Mouse (Mus musculus): ENCODE measurements around the gene Clpb. TPM values are rescaled to one million over a fixed set of nuclear protein-coding genes. Genes with fewer than 3 reads are reported as not detected.

The Clpb gene
- total RNA-seq, 4 experiments from 2014 or later = 50.4 to 57.6 (median 54.6) TPM

- DNase-seq (ENCODE audit: low spot score in 2 of 2) = no peak
These were observed 56.9 kb downstream of the Clpb start for GRCm38 (mm10) chr7:101720356-101720755.

DNA sequence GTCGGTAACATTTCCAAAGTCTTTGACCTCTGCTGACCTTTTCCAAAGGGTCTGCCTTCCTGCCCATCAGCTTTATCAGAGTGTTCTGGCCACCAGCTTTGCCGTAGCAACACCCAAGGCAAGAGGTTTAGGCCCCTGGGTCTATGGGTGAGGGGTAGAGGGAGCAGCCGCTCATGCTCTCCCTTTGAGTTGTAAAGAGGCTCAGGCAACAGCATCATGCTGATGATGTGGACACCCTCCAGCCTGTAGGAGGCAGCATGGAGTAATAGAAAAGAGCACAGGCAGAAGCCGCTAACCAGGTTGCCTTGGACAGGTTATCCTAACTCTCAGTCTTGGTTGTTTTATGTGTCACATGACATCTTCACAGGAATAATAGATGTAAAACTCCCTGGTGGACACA, 61.6 kb downstream of the Clpb start:
- DNase-seq (ENCODE audit: low spot score in 2 of 2) = no peak

- DNase-seq (ENCODE audit: low spot score in 2 of 2) = no peak
These were observed 63.5 kb downstream of the Clpb start for GRCm38 (mm10) chr7:101726980-101727379.

DNA sequence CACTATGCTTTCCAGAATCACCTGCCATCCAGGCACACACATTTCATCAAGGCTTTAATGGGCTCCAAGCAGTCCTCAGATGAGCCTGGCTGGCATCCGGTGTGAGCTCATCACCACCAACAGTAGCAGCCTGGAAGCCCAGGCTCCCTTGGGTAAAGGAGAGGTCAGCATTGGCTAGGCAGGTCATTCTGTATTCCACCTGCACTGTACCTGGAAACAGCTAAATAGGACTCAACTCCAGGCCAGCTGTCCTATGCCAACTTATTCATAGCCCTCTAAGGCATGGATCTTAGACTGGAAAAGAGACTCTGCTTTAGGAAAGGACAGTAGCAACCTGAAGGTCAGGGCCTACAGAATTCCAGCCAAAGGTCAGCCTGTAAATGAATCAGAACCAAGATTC, 68.7 kb downstream of the Clpb start:
- DNase-seq (ENCODE audit: low spot score in 2 of 2) = no peak

GRCm38 (mm10) chr7:101733042-101733441, 69.6 kb downstream of the Clpb start:
- no peak for DNase-seq (ENCODE audit: low spot score in 2 of 2)

DNA sequence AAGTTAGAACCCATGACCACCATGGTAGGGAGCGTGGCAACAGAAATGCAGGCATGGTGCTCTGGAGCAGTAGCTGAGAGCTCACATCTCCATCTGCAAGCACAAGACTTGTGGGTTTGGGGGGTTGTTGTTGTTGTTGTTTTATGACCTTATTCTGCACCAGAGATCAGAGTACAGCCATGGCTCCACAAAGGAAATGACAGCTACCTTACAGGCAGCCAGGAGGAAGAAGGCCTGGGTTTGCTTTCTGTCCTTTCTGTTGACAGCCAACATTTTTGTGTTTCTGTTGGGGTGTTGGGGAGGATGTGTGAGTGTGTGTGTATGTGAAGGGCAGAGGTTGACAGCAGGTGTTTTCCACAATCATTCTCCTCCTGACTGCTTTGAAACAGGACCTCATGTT, 71.9 kb downstream of the Clpb start:
- no peak for DNase-seq (ENCODE audit: low spot score in 2 of 2)

GRCm38 (mm10) chr7:101737735-101738134, 74.3 kb downstream of the Clpb start:
- DNase-seq (ENCODE audit: low spot score in 2 of 2) = no peak

DNA sequence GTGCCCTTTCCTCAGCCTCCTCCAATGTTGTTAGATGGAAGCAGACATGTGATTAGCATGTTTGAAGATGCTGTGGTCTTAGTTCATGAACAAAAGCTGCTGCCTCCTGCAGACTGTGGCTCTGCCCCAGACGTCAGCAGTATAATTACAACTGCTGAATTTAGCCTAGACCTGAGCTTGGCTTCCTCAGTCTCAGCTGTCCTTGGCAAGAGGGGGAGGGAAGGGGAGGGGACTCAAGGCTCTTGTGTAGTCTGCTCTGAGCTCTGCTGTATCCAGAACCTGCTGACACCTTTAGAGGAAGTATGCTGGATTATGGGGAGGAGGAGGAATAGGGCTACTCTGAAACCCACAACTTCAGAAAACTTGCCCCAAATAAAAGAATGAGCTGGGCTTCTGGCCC, 76.2 kb downstream of the Clpb start:
- no peak for DNase-seq (ENCODE audit: low spot score in 2 of 2)

DNA sequence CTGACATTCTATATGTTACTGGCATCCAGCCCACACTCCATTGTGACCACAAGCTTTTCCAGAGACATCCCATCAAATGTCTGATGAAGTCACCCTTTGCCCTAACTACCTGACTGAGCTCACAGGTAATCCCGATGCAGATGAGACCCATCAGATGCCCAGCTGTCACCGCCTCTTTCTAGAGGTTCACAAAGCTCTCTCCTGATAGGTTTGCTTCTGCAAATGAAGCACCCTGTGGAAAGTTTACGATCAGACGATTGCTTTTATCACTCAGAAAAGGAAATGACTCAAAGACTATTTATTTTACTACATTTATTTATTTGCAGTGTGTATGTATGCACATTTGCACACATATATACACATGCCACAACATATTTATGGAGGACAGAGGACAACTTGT, 80.1 kb downstream of the Clpb start:
- DNase-seq (ENCODE audit: low spot score in 2 of 2) = no peak

GRCm38 (mm10) chr7:101746559-101747334, 83.3 kb downstream of the Clpb start:
- DNase-seq (ENCODE audit: low spot score in 2 of 2) = no peak

DNA sequence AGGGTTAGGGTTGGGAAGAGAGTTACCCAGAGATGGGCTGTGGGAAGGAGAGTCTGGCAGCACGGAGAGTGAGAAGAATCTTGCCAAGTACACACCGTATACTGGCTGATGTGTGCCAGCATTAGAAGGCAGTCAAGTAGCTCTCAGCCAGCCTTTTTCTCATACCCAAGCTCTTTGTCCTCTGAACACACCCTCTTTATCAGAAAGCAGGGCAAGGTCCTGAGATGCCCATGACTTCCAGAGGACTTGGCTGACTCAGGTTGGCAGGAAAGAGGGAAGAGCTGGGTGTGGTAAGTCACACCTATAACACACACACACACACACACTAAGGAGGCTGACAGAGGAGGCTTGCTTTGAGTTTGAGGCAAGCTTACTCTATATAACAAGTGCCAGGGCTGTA, 86.8 kb downstream of the Clpb start:
- DNase-seq (ENCODE audit: low spot score in 2 of 2) = no peak

- DNase-seq (ENCODE audit: low spot score in 2 of 2) = no peak
These were observed 88.9 kb downstream of the Clpb start for GRCm38 (mm10) chr7:101752346-101752745.

- DNase-seq (ENCODE audit: low spot score in 2 of 2) = no peak
These were observed 90.1 kb downstream of the Clpb start for GRCm38 (mm10) chr7:101753492-101753891.

GRCm38 (mm10) chr7:101754416-101754815, 91.0 kb downstream of the Clpb start:
- DNase-seq (ENCODE audit: low spot score in 2 of 2) = no peak

- DNase-seq (ENCODE audit: low spot score in 2 of 2) = no peak
These were observed 91.9 kb downstream of the Clpb start for GRCm38 (mm10) chr7:101755301-101755700.

GRCm38 (mm10) chr7:101761899-101762780, 98.7 kb downstream of the Clpb start:
- DNase-seq (ENCODE audit: low spot score in 2 of 2) = no peak

- no peak for DNase-seq (ENCODE audit: low spot score in 2 of 2)
These were observed 104.0 kb downstream of the Clpb start for GRCm38 (mm10) chr7:101767335-101767907.

DNA sequence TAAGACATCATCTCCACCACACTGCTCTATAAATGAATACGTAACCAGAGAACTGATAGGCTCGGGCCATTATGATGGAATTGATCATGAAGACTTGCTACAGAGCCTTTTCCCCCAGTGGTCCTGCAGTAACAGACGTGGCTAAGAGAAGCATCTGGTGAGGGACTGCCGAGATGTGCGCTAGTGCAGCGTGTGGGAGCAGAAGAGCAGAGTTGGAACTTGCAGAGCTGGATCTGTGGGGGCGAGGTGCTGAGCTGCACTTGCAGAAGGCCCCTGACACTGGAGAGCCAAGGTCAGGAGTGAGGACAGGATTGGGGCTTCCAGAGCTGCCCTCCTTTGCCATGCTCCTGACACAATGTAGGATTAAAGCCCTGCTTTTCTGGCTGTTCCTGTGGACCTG, 106.6 kb downstream of the Clpb start:
- DNase-seq (ENCODE audit: low spot score in 2 of 2) = peak; percentile 33 to 49

GRCm38 (mm10) chr7:101771604-101772003, 108.2 kb downstream of the Clpb start:
- no peak for DNase-seq (ENCODE audit: low spot score in 2 of 2)

DNA sequence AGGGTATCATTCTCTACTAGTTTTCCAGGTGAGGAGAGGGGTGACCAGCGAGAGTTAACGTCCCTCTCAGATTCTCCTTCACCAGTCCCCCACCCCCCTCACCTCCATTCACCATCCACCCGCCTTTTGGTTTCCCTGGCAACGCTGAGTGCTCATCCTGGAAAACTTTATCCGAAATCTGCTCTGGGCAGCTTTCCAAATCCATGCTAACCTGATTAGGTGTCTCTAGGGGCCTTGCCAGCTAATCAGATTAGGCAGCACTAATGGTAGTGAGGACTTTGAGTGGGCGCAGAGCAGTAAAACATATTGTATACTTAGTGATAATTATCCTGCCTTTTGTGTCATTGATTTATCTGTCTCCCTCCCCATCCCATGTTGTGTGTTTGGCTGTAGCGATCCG, 109.3 kb downstream of the Clpb start:
- DNase-seq (ENCODE audit: low spot score in 2 of 2) = peak in 1 of 2 experiments; percentile 35

DNA sequence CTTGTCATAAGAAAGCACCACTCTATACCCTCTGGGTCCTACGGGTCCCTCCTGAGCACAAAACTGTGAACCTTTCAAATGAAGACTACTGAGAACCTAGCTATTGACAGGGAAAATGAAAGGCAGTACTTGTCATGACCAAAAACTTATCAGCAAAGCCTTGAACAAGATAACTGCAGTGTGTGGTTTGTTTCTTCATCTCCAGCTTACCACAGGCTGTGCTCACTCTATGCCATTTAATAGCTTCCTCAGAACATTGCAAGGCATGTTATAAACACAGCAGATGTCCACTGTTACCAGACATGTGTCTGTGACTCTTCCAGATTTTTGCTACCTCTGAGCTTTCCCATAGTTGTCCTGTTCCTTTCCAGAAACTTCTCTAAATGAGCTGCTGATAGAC, 113.6 kb downstream of the Clpb start:
- no peak for DNase-seq (ENCODE audit: low spot score in 2 of 2)

DNA sequence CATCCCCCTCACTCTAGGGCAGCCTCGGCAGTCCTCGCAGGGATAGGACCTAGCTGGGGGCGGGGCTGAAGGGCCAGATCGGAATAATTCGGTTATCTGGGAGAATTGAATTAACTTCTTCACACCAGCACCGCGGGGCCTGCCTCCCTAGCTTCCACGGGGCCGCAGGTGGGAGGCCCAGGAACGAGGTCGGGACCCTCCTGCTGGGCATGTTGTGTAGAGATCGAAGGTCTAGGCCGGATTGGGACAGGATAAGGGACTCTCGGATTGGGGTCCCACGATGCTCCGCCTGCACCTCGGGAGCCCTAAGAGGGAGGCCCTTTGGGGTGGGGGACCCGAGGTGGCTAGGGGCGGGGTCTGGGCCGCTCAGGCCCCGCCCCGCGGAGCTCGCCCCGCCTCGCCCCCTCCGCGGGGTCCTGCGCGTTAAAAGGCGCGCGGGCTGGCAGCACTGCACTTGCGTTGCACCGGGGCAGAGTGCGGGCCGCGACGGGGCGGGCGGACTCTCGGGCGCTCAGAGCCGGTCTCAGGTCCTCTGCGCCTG, 154.5 kb downstream of the Clpb start, which contains the start of gene Phox2a:
Phox2a (plus strand) TSS at position 453 of the 541 bp plus-strand sequence.
- no peak for DNase-seq (ENCODE audit: low spot score in 2 of 2)

All from left cerebral cortex, adult 8-10 months (tissue).